Mouse (Mus musculus) thymus, adult 2 months (tissue): ENCODE data around the gene Adtrp. TPM values are rescaled to one million over a fixed set of nuclear protein-coding genes. Genes with fewer than 3 reads are reported as not detected.

ENCODE experiments used
- DNase-seq: peaks from one replicate; pipeline ENCODE4 v3.0.0; 2021
- H3K27ac ChIP-seq: fragments of 200-500 bp; 2 replicates; pipeline ENCODE4 v1.5.1; 2012; ENCODE audit warnings: low read length, control low read depth; ENCODE audit not compliant: control insufficient read depth, insufficient read depth
- H3K27me3 ChIP-seq: fragments of 200-500 bp; 2 replicates; pipeline ENCODE4 v1.6.1; 2012; ENCODE audit warnings: mild to moderate bottlenecking, low read length, moderate library complexity, mixed read lengths; ENCODE audit not compliant: control insufficient read depth, insufficient read depth
- H3K36me3 ChIP-seq: fragments of 200-500 bp; 2 replicates; pipeline ENCODE4 v1.6.1; 2012; ENCODE audit warnings: mild to moderate bottlenecking, low read length, moderate library complexity; ENCODE audit not compliant: control insufficient read depth, insufficient read depth
- H3K4me1 ChIP-seq: fragments of 200-500 bp; replicated peaks from 2 replicates; pipeline ENCODE4 v1.6.1; 2012; ENCODE audit warnings: low read length; ENCODE audit not compliant: control insufficient read depth, insufficient read depth
- H3K4me3 ChIP-seq: fragments of 200-500 bp; 2 replicates; pipeline ENCODE4 v1.5.1; 2012; ENCODE audit warnings: mild to moderate bottlenecking, low read length, control low read depth, moderate library complexity; ENCODE audit not compliant: control insufficient read depth, insufficient read depth
- CTCF ChIP-seq: fragments of 200-500 bp; IDR thresholded peaks from 2 replicates; pipeline ENCODE4 v1.5.1; 2012; ENCODE audit warnings: mild to moderate bottlenecking, control low read depth, low read length, moderate library complexity, borderline replicate concordance; ENCODE audit not compliant: control insufficient read depth, poor library complexity, insufficient read depth; ENCODE audit errors: extremely low read depth
- POLR2A ChIP-seq: fragments of 200-500 bp; IDR thresholded peaks from 2 replicates; pipeline ENCODE4 v1.6.1; 2012; ENCODE audit warnings: mild to moderate bottlenecking, low read length, control low read depth, moderate library complexity; ENCODE audit not compliant: control insufficient read depth, poor library complexity, insufficient read depth; ENCODE audit errors: extremely low read depth
- WGBS: fragments of 180-500 bp; shearing (Covaris S2); methylation state at CpG from one replicate; pipeline ENCODE4 v1.1.7; 2018; 5-methylcytosine and 5-hydroxymethylcytosine counted together
- polyA plus RNA-seq: library from polyadenylated mRNA; depleted of rRNA; stranded (reverse); fragments of >200 nt; gene quantifications from 2 replicates; pipeline ENCODE4 v1.2.3, GENCODE M21; 2012; rRNA removed

Gene Adtrp
- polyA plus RNA-seq = 4.4 and 6.2 TPM in 2 replicates

DNA sequence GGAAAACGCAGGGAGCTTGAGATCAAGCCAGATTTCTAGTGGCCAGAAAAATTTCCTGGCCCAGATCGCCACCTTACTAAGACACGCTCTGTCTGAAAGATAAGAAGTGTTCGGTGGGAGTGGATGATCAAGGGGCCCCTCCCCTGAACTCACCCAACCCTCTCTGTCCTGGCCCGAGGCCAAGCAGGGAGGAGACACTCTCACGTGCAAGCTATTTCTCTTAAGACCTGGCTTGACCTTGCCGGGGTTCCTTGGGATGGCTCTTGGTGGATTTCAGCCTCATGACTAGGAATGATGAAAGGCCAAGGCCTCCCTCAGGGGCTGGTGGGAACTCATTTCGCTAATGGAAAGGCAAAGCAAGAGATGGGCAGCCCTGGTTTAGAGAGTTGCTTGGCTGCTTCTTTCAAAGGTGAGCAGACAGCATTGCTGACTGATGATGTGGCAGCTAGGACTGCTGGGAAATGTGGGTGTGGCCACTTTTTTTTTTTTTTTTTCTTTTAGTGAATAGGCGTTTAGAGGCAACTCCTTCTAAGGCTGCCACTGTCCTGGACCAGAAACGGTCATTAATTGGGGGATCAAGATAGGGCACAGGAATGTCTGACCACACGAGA, at the start of gene Adtrp:
TSS of gene Adtrp (minus strand) at position 169 of the 611 bp plus-strand sequence.
- 89% methylated on average over 11 of the region's 11 CpGs for WGBS
- no peak for DNase-seq
- H3K27me3 ChIP-seq = no peaks in the 10 kb centered on the region
- H3K36me3 ChIP-seq = no peaks in the 10 kb centered on the region
- no peak within 1 kb of the TSS for H3K4me3 ChIP-seq
- H3K4me1 ChIP-seq = no peaks in the 10 kb centered on the region
- no peak within 1 kb of the TSS for H3K27ac ChIP-seq
- no peak for TF ChIP-seq CTCF

DNA sequence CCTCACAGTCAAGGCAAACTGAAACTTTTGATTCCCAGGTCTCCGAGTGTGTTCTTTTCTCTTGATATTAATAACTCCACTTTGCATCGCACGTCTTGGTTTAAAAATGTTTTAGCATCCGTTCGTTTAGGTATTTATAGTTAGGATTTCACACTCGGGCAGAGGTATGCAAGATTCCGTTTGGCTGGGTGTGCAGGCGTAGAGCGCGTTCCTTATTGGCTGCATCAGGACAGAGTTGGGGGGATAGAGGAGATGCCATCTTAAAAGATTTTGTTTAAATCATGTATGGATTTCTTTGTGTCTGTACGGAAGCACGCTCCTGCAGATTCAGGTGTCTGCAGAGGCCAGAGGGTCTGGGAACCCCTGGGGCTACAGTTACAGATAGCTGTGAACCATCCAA, 44.5 kb upstream of the Adtrp start:
- DNase-seq = no peak
- TF ChIP-seq CTCF (no peak), POLR2A (no peak)
- H3K36me3 ChIP-seq = no peaks in the 10 kb centered on the region
- H3K4me3 ChIP-seq = no peak overlapping the region
- H3K4me1 ChIP-seq = no peaks in the 10 kb centered on the region
- H3K27me3 ChIP-seq = no peaks in the 10 kb centered on the region
- 97% methylated on average over 12 of the region's 12 CpGs for WGBS
- no peak overlapping the region for H3K27ac ChIP-seq

DNA sequence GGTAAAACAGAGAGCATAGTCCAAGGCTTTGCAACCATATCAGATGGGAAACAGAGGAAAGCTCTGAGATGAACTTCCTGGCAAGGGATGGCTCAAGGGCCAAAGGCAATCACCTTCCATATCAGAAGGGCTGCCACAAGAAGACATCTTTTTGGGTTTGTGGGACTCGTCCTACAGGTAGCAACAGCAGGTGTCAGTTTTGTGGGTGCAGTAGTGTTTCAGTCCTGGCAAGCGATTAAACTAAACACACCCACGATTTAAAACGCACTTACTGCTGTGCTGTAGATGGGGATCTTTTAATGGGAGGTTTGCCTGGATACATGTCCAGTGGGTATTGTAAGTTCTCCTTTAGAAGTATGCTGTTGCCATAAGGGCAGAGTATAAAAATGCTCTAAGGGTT, 43.1 kb upstream of the Adtrp start:
- no peak overlapping the region for H3K4me3 ChIP-seq
- no peaks in the 10 kb centered on the region for H3K36me3 ChIP-seq
- no peaks in the 10 kb centered on the region for H3K27me3 ChIP-seq
- DNase-seq = no peak
- 0 out of 2 replicates have a peak, but pooled peaks cover under 1% of the 10 kb centered on the region for H3K4me1 ChIP-seq
- H3K27ac ChIP-seq = no peak overlapping the region
- no peak for TF ChIP-seq POLR2A
- no peak for TF ChIP-seq CTCF
- WGBS = 87% methylated on average over 4 of the region's 4 CpGs

- WGBS = 95% methylated on average over 2 of the region's 2 CpGs
- H3K4me1 ChIP-seq = 0 out of 2 replicates have a peak, but pooled peaks cover 3% of the 10 kb centered on the region
- TF ChIP-seq CTCF (no peak), POLR2A (no peak)
- DNase-seq = no peak
- H3K36me3 ChIP-seq = no peaks in the 10 kb centered on the region
- no peak overlapping the region for H3K4me3 ChIP-seq
- no peaks in the 10 kb centered on the region for H3K27me3 ChIP-seq
- H3K27ac ChIP-seq = no peak overlapping the region
Measured at GRCm38 (mm10) chr13:41890111-41890600, 42.7 kb upstream of the Adtrp start.

DNA sequence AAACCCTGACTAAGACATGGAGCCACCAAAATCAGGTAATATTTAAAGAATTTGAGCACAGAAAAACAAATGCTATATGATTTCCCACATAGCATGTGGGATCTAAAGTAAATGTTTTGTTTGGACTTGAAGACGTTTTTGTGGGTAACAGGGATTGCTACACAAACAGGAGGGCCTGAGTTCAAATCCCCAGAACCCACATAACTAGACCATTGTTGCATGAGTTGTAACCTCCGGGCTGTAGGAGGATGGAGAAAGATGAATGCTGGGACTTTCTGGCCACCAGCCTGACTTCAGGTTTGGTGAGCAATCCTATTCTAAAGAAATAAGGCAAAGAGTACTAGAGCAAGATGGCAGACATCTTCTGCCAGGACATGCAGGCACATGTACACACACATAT, 41.2 kb upstream of the Adtrp start:
- H3K27ac ChIP-seq = no peak overlapping the region
- DNase-seq = no peak
- H3K4me1 ChIP-seq = 0 out of 2 replicates have a peak, but pooled peaks cover 3% of the 10 kb centered on the region
- TF ChIP-seq CTCF (no peak), POLR2A (no peak)
- H3K4me3 ChIP-seq = no peak overlapping the region
- H3K27me3 ChIP-seq = no peaks in the 10 kb centered on the region
- WGBS = 92% methylated on average over 2 of the region's 2 CpGs
- H3K36me3 ChIP-seq = no peaks in the 10 kb centered on the region

GRCm38 (mm10) chr13:41886120-41886519, 38.6 kb upstream of the Adtrp start:
- H3K27ac ChIP-seq = no peak overlapping the region
- no peak for TF ChIP-seq POLR2A
- H3K36me3 ChIP-seq = no peaks in the 10 kb centered on the region
- 96% methylated on average over 4 of the region's 4 CpGs for WGBS
- 0 out of 2 replicates have a peak, but pooled peaks cover 3% of the 10 kb centered on the region for H3K4me1 ChIP-seq
- no peak for DNase-seq
- no peaks in the 10 kb centered on the region for H3K27me3 ChIP-seq
- H3K4me3 ChIP-seq = no peak overlapping the region

- WGBS = 53% methylated on average over 4 of the region's 4 CpGs
- no peaks in the 10 kb centered on the region for H3K27me3 ChIP-seq
- no peaks in the 10 kb centered on the region for H3K36me3 ChIP-seq
- H3K4me3 ChIP-seq = no peak overlapping the region
- H3K4me1 ChIP-seq = 0 out of 2 replicates have a peak, but pooled peaks cover 3% of the 10 kb centered on the region
- TF ChIP-seq POLR2A (no peak), CTCF (no peak)
- H3K27ac ChIP-seq = no peak overlapping the region
- no peak for DNase-seq
Measured at GRCm38 (mm10) chr13:41883665-41884291, 36.3 kb upstream of the Adtrp start.
